Mouse (Mus musculus): ENCODE measurements at regions not wholly inside any gene's neighbourhood (a gene's known extent, or its start where the extent isn't known, plus 50 kb on each side); places are given as distances from the start of the nearest gene placed in this dataset.
A peak's percentile ranks its signal among the peaks of the same experiment; 100 is the strongest.

DNA sequence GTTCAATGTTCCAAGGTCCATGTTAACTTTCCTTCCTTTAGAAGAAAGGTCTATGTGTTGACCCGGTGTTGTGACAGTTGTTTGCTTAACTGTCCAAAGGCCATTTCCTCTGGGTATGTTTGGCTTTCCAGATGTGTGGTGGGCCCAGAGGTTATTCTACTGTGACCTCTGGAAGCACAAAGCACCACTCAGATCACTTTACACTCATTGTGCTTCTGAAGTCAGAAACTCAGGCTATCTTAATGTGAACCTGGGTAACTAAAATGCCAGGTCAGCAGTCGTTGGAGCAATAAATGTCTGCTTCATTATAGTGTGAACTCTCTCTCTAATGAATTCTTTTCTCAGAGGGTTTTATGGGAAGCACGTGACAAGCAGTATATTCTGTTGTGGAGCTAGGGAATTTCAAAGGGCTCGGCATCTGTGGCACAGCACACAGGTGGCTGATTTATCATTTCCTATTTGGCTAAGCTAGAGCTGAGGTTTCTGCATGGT, 68.5 kb upstream of the Klf12 start:
- no peaks in the 10 kb centered on the region for H3K36me3 ChIP-seq (ENCODE audit: control insufficient read depth, insufficient read depth, low read length, poor library complexity, severe bottlenecking)
- in situ Hi-C loops (cut with MboI; ENCODE audit: low sequenced_read_pairs in 2 of 2, unreplicated experiment in 2 of 2): no loop called here
- no peak for DNase-seq (ENCODE audit: low read depth, low spot score)
- TF ChIP-seq ZNF384 (IDR thresholded peaks at IDR 0.05; ENCODE audit: low read depth, low read length) (no peak), MAFK (IDR thresholded peaks at IDR 0.05; ENCODE audit: insufficient read depth, low read depth, low read length) (peak; percentile 80)
- H3K27ac ChIP-seq (ENCODE audit: insufficient read depth, low read depth, low read length, poor library complexity, severe bottlenecking): no peak overlapping the region
- H3K4me3 ChIP-seq (ENCODE audit: insufficient read depth in 1 of 2, low read depth in 1 of 2, low read length in 2 of 2, poor library complexity in 1 of 2, severe bottlenecking in 1 of 2): no peak overlapping the region
- no peak overlapping the region for H3K9ac ChIP-seq (ENCODE audit: insufficient read depth, low read depth, low read length, poor library complexity, severe bottlenecking)
- peaks cover 0 to 2% of the 10 kb centered on the region in 2 experiments; a peak in 1 of 4 replicates for H3K4me1 ChIP-seq (ENCODE audit: control insufficient read depth in 2 of 2, insufficient read depth in 2 of 2, low read length in 2 of 2, poor library complexity in 1 of 2)
- no peaks in the 10 kb centered on the region for H3K9me3 ChIP-seq (ENCODE audit: control insufficient read depth, insufficient read depth, low read depth, low read length)

DNA sequence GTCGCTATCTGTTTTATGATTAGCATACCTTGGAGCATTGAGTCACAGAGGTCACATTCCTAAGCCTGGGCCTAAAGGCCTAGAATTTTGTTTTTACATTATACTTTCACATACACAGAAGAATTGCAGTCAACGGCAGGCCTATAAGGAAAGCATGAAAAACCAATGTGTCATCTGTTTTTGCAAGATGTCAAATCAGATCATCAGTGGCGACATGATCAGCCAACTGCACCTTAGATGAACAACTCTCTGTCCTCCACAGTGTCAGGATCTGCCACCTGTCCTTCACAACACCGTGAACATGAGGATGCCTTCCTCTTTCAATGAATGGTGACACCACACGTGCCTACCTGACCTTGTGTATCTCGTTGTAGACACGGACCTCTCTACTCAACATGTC, 66.5 kb upstream of the Klf12 start:
- Histone ChIP-seq H3K36me3 (ENCODE audit: control insufficient read depth, insufficient read depth, low read length, poor library complexity, severe bottlenecking) (no peaks in the 10 kb centered on the region), H3K4me3 (ENCODE audit: insufficient read depth in 1 of 2, low read depth in 1 of 2, low read length in 2 of 2, poor library complexity in 1 of 2, severe bottlenecking in 1 of 2) (no peak overlapping the region), H3K9ac (ENCODE audit: insufficient read depth, low read depth, low read length, poor library complexity, severe bottlenecking) (no peak overlapping the region), H3K4me1 (ENCODE audit: control insufficient read depth in 2 of 2, insufficient read depth in 2 of 2, low read length in 2 of 2, poor library complexity in 1 of 2) (peaks cover 0 to 2% of the 10 kb centered on the region in 2 experiments; a peak in 1 of 4 replicates), H3K27ac (ENCODE audit: insufficient read depth, low read depth, low read length, poor library complexity, severe bottlenecking) (peak overlapping the region; percentile 63; the same call in 1 of the 2 replicates), H3K9me3 (ENCODE audit: control insufficient read depth, insufficient read depth, low read depth, low read length) (no peaks in the 10 kb centered on the region)
- no peak for TF ChIP-seq ZNF384 (IDR thresholded peaks at IDR 0.05; ENCODE audit: low read depth, low read length)
- no peak for TF ChIP-seq HCFC1 (IDR thresholded peaks at IDR 0.05; ENCODE audit: borderline replicate concordance, insufficient read depth, low read length)
- TF ChIP-seq MAFK (IDR thresholded peaks at IDR 0.05; ENCODE audit: insufficient read depth, low read depth, low read length): no peak
- no peak for TF ChIP-seq CHD2 (IDR thresholded peaks at IDR 0.05; ENCODE audit: low read depth, low read length)
- no peak for TF ChIP-seq ZC3H11A (IDR thresholded peaks at IDR 0.05; ENCODE audit: borderline replicate concordance, low read depth, low read length)
- in situ Hi-C loops (cut with MboI; ENCODE audit: low sequenced_read_pairs in 2 of 2, unreplicated experiment in 2 of 2): no loop called here
- DNase-seq (ENCODE audit: low read depth, low spot score): peak; percentile 33

DNA sequence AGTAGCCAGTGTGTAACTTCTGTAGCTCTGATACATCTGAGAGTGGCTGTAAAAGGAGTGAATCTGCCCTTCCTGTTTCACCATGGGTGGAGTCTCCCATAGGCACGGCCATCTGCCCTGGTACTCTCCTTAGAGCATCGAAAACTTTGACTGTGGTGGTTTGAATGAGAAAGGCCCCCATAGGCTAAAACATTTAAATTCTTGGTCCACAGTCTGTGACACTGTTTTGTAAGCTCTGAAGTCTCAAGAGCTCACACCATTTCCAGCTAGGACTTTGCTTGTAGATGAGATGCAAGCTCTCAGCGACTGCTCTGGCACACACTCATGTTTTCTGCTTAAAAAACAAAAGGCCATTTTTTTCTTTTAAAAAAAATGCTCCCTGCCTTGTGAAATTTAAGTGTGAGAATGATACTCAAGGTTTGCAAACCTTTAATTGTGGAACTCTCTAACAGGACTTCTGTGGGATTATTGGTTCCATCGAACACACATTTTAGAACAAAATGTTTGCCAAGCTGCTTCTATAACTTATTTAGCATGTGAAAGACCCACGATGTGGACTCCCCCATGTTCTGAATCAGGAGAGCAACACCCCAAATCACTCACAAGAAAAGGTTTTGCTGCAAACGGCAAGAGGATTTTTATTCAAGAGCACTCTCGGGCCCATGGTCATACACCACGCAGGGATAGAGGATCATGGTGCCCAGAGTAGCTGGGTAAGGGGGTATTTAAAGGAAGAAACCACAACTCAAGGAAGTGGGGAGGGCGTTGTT, 65.7 kb upstream of the Klf12 start:
- TF ChIP-seq CHD2 (IDR thresholded peaks at IDR 0.05; ENCODE audit: low read depth, low read length) (no peak), ZNF384 (IDR thresholded peaks at IDR 0.05; ENCODE audit: low read depth, low read length) (0 out of 2 replicates have a peak, but pooled peaks have one; percentile 31)
- in situ Hi-C loops (cut with MboI; ENCODE audit: low sequenced_read_pairs in 2 of 2, unreplicated experiment in 2 of 2): no loop called here
- Histone ChIP-seq H3K9me3 (ENCODE audit: control insufficient read depth, insufficient read depth, low read depth, low read length) (no peaks in the 10 kb centered on the region), H3K4me3 (ENCODE audit: insufficient read depth in 1 of 2, low read depth in 1 of 2, low read length in 2 of 2, poor library complexity in 1 of 2, severe bottlenecking in 1 of 2) (peak overlapping the region in 1 of 2 experiments; percentile 19; a peak in 1 of 4 replicates), H3K4me1 (ENCODE audit: control insufficient read depth in 2 of 2, insufficient read depth in 2 of 2, low read length in 2 of 2, poor library complexity in 1 of 2) (peaks cover 0 to 2% of the 10 kb centered on the region in 2 experiments; a peak in 1 of 4 replicates), H3K9ac (ENCODE audit: insufficient read depth, low read depth, low read length, poor library complexity, severe bottlenecking) (no peak overlapping the region), H3K36me3 (ENCODE audit: control insufficient read depth, insufficient read depth, low read length, poor library complexity, severe bottlenecking) (no peaks in the 10 kb centered on the region), H3K27ac (ENCODE audit: insufficient read depth, low read depth, low read length, poor library complexity, severe bottlenecking) (peak overlapping the region; percentile 66; the same call in 1 of the 2 replicates)
- DNase-seq (ENCODE audit: low read depth, low spot score): peak; percentile 59

DNA sequence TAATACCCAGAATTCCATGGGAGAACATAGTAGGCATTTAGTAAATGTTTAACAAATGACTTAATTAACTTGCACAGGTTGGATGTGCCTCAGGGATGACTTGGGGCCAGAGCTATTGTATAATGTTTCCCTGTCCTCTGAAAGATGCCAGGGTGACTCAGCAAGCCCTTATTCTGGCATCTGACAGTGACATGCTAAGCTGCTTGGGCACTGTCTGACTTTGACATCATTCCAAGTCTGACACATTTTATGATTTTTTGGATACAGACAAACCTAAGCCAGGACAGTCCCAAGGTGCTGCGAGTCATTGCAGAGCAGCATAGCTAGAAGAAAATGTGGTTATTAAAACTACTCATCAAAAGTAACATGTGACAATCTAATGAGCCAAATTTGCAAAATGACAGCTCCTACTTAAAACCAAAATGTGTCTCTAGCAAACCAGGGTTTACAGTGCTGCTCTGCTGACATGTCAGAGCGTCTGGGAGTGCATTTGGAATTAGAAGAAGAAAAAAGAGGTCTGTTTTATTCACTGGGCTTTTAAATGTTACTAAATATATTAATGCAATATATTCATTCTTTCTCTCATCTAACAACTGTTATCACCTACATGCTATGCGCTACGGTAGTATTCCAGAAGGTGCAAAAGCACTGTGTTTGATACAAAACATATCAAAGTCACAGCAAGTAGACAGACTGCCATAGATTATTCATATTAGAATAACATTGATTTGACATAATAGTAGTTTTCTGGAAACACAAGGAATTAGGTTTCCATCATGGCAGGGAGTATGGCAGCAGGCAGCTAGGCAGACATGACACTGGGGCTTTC, 64.1 kb upstream of the Klf12 start:
- no peaks in the 10 kb centered on the region for H3K9me3 ChIP-seq (ENCODE audit: control insufficient read depth, insufficient read depth, low read depth, low read length)
- DNase-seq (ENCODE audit: low read depth, low spot score): no peak
- in situ Hi-C loops (cut with MboI; ENCODE audit: low sequenced_read_pairs in 2 of 2, unreplicated experiment in 2 of 2): no loop called here
- H3K27ac ChIP-seq (ENCODE audit: insufficient read depth, low read depth, low read length, poor library complexity, severe bottlenecking): no peak overlapping the region
- H3K4me3 ChIP-seq (ENCODE audit: insufficient read depth in 1 of 2, low read depth in 1 of 2, low read length in 2 of 2, poor library complexity in 1 of 2, severe bottlenecking in 1 of 2): no peak overlapping the region
- no peak for TF ChIP-seq ZC3H11A (IDR thresholded peaks at IDR 0.05; ENCODE audit: borderline replicate concordance, low read depth, low read length)
- TF ChIP-seq CHD2 (IDR thresholded peaks at IDR 0.05; ENCODE audit: low read depth, low read length): no peak
- no peak for TF ChIP-seq MAFK (IDR thresholded peaks at IDR 0.05; ENCODE audit: insufficient read depth, low read depth, low read length)
- no peak for TF ChIP-seq ZNF384 (IDR thresholded peaks at IDR 0.05; ENCODE audit: low read depth, low read length)
- TF ChIP-seq HCFC1 (IDR thresholded peaks at IDR 0.05; ENCODE audit: borderline replicate concordance, insufficient read depth, low read length): no peak
- no peak overlapping the region for H3K9ac ChIP-seq (ENCODE audit: insufficient read depth, low read depth, low read length, poor library complexity, severe bottlenecking)
- no peaks in the 10 kb centered on the region for H3K36me3 ChIP-seq (ENCODE audit: control insufficient read depth, insufficient read depth, low read length, poor library complexity, severe bottlenecking)
- H3K4me1 ChIP-seq (ENCODE audit: control insufficient read depth in 2 of 2, insufficient read depth in 2 of 2, low read length in 2 of 2, poor library complexity in 1 of 2): peaks cover 0 to 2% of the 10 kb centered on the region in 2 experiments; a peak in 1 of 4 replicates

Measured in ES-E14 (cell line).